Mouse (Mus musculus): ENCODE measurements at regions not wholly inside any gene's neighbourhood (a gene's known extent, or its start where the extent isn't known, plus 50 kb on each side); places are given as distances from the start of the nearest gene placed in this dataset.

- Histone ChIP-seq H3K36me3 (replicated peaks; ENCODE audit: control insufficient read depth, insufficient read depth, low read depth) (no peaks in the 10 kb centered on the region), H3K4me1 (replicated peaks; ENCODE audit: control insufficient read depth in 2 of 2, insufficient read depth in 2 of 2, low read length in 1 of 2) (no peaks in the 10 kb centered on the region), H3K27ac (no peak overlapping the region), H3K27me3 (ENCODE audit: control insufficient read depth, insufficient read depth, low read length) (no peaks in the 10 kb centered on the region), H3K9me3 (ENCODE audit: control insufficient read depth, low read length) (no peaks in the 10 kb centered on the region), H3K4me2 (ENCODE audit: low read depth) (no peak overlapping the region), H3K4me3 (ENCODE audit: insufficient read depth in 1 of 2, low read depth in 2 of 2, low read length in 2 of 2) (no peak overlapping the region), H3K9ac (replicated peaks) (no peak overlapping the region)
- no peak for DNase-seq (ENCODE audit: low read depth in 3 of 3, low spot score in 3 of 3)
- TF ChIP-seq EP300 (IDR thresholded peaks at IDR 0.05; ENCODE audit: low read depth) (no peak), CTCF (IDR thresholded peaks at IDR 0.05; ENCODE audit: low read depth) (no peak)
- WGBS (ENCODE audit: insufficient replicate concordance): 61% methylated on average over 5 of the region's 5 CpGs
- no peak for ATAC-seq (ENCODE audit: insufficient read depth)
Observed at GRCm38 (mm10) chr8:89721684-89722305, 626.3 kb downstream of the Tox3 start.

- DNase-seq (ENCODE audit: low read depth in 3 of 3, low spot score in 3 of 3) (no peak), ATAC-seq (ENCODE audit: insufficient read depth) (no peak)
- Histone ChIP-seq H3K27ac (no peak overlapping the region), H3K4me3 (ENCODE audit: insufficient read depth in 1 of 2, low read depth in 2 of 2, low read length in 2 of 2) (no peak overlapping the region), H3K9ac (replicated peaks) (no peak overlapping the region), H3K4me1 (replicated peaks; ENCODE audit: control insufficient read depth in 2 of 2, insufficient read depth in 2 of 2, low read length in 1 of 2) (no peaks in the 10 kb centered on the region), H3K27me3 (ENCODE audit: control insufficient read depth, insufficient read depth, low read length) (no peaks in the 10 kb centered on the region), H3K9me3 (ENCODE audit: control insufficient read depth, low read length) (no peaks in the 10 kb centered on the region), H3K4me2 (ENCODE audit: low read depth) (no peak overlapping the region), H3K36me3 (replicated peaks; ENCODE audit: control insufficient read depth, insufficient read depth, low read depth) (no peaks in the 10 kb centered on the region)
- WGBS (ENCODE audit: insufficient replicate concordance): 51% methylated on average over 6 of the region's 6 CpGs
- TF ChIP-seq EP300 (IDR thresholded peaks at IDR 0.05; ENCODE audit: low read depth) (no peak), CTCF (IDR thresholded peaks at IDR 0.05; ENCODE audit: low read depth) (no peak)
Observed at GRCm38 (mm10) chr8:89713880-89714279, 634.3 kb downstream of the Tox3 start.

GRCm38 (mm10) chr8:89707341-89707928 lies 640.7 kb downstream of the Tox3 start:
- H3K36me3 ChIP-seq (replicated peaks; ENCODE audit: control insufficient read depth, insufficient read depth, low read depth): no peaks in the 10 kb centered on the region
- no peak overlapping the region for H3K27ac ChIP-seq
- 49% methylated on average over 5 of the region's 5 CpGs for WGBS (ENCODE audit: insufficient replicate concordance)
- H3K27me3 ChIP-seq (ENCODE audit: control insufficient read depth, insufficient read depth, low read length): no peaks in the 10 kb centered on the region
- DNase-seq (ENCODE audit: low read depth in 3 of 3, low spot score in 3 of 3) (no peak), ATAC-seq (ENCODE audit: insufficient read depth) (no peak)
- H3K4me3 ChIP-seq (ENCODE audit: insufficient read depth in 1 of 2, low read depth in 2 of 2, low read length in 2 of 2): no peak overlapping the region
- H3K4me1 ChIP-seq (replicated peaks; ENCODE audit: control insufficient read depth in 2 of 2, insufficient read depth in 2 of 2, low read length in 1 of 2): no peaks in the 10 kb centered on the region
- H3K9ac ChIP-seq (replicated peaks): no peak overlapping the region
- H3K4me2 ChIP-seq (ENCODE audit: low read depth): no peak overlapping the region
- H3K9me3 ChIP-seq (ENCODE audit: control insufficient read depth, low read length): no peaks in the 10 kb centered on the region
- no peak for TF ChIP-seq EP300 (IDR thresholded peaks at IDR 0.05; ENCODE audit: low read depth)
- no peak for TF ChIP-seq CTCF (IDR thresholded peaks at IDR 0.05; ENCODE audit: low read depth)

- Histone ChIP-seq H3K9ac (replicated peaks) (no peak overlapping the region), H3K4me2 (ENCODE audit: low read depth) (no peak overlapping the region), H3K4me1 (replicated peaks; ENCODE audit: control insufficient read depth in 2 of 2, insufficient read depth in 2 of 2, low read length in 1 of 2) (no peaks in the 10 kb centered on the region), H3K27me3 (ENCODE audit: control insufficient read depth, insufficient read depth, low read length) (no peaks in the 10 kb centered on the region), H3K27ac (no peak overlapping the region), H3K9me3 (ENCODE audit: control insufficient read depth, low read length) (no peaks in the 10 kb centered on the region), H3K36me3 (replicated peaks; ENCODE audit: control insufficient read depth, insufficient read depth, low read depth) (no peaks in the 10 kb centered on the region), H3K4me3 (ENCODE audit: insufficient read depth in 1 of 2, low read depth in 2 of 2, low read length in 2 of 2) (no peak overlapping the region)
- DNase-seq (ENCODE audit: low read depth in 3 of 3, low spot score in 3 of 3): no peak
- 63% methylated on average over 6 of the region's 6 CpGs for WGBS (ENCODE audit: insufficient replicate concordance)
- ATAC-seq (ENCODE audit: insufficient read depth): no peak
- TF ChIP-seq CTCF (IDR thresholded peaks at IDR 0.05; ENCODE audit: low read depth) (no peak), EP300 (IDR thresholded peaks at IDR 0.05; ENCODE audit: low read depth) (no peak)
Observed at GRCm38 (mm10) chr8:89685696-89686095, 641.7 kb upstream of the Sall1 start.

- Histone ChIP-seq H3K27me3 (ENCODE audit: control insufficient read depth, insufficient read depth, low read length) (no peaks in the 10 kb centered on the region), H3K27ac (no peak overlapping the region), H3K9ac (replicated peaks) (no peak overlapping the region), H3K4me3 (ENCODE audit: insufficient read depth in 1 of 2, low read depth in 2 of 2, low read length in 2 of 2) (no peak overlapping the region), H3K4me1 (replicated peaks; ENCODE audit: control insufficient read depth in 2 of 2, insufficient read depth in 2 of 2, low read length in 1 of 2) (no peaks in the 10 kb centered on the region), H3K4me2 (ENCODE audit: low read depth) (no peak overlapping the region), H3K9me3 (ENCODE audit: control insufficient read depth, low read length) (no peaks in the 10 kb centered on the region), H3K36me3 (replicated peaks; ENCODE audit: control insufficient read depth, insufficient read depth, low read depth) (no peaks in the 10 kb centered on the region)
- DNase-seq (ENCODE audit: low read depth in 3 of 3, low spot score in 3 of 3) (no peak), ATAC-seq (ENCODE audit: insufficient read depth) (no peak)
- WGBS (ENCODE audit: insufficient replicate concordance): 50% methylated on average over 4 of the region's 4 CpGs
- TF ChIP-seq EP300 (IDR thresholded peaks at IDR 0.05; ENCODE audit: low read depth) (no peak), CTCF (IDR thresholded peaks at IDR 0.05; ENCODE audit: low read depth) (no peak)
Observed at GRCm38 (mm10) chr8:89680937-89681336, 637.0 kb upstream of the Sall1 start.
